Mouse (Mus musculus) embryonic facial prominence, embryonic 14.5 days (tissue): Measurements from ENCODE around the gene Eno4. TPM values are rescaled to one million over a fixed set of nuclear protein-coding genes. Genes with fewer than 3 reads are reported as not detected.
"Not testable (repeated sequence)": the region's sequence is repeated elsewhere in the genome, so short reads cannot be mapped to it uniquely, and the experiment has no call there.

Experiments used
- ATAC-seq: fragments of 200-750 bp; cut with Nextera tagmentation; 2 replicates; pipeline ENCODE4 v1.8.0; 2017; ENCODE audit warnings: low read depth, moderate number of reproducible peaks, moderate TSS enrichment
- DNase-seq: peaks from one replicate; pipeline ENCODE4 v3.0.0-alpha.2; 2015; ENCODE audit warnings: low spot score
- H3K27ac ChIP-seq: fragments of 300-500 bp; sonication (generic); replicated peaks from 2 replicates; pipeline ENCODE4 v1.5.1; 2014; ENCODE audit warnings: low read depth, mild to moderate bottlenecking, low read length, moderate library complexity
- H3K27me3 ChIP-seq: fragments of 300-500 bp; sonication (generic); replicated peaks from 2 replicates; pipeline ENCODE4 v1.6.1; 2014; ENCODE audit warnings: low read length; ENCODE audit not compliant: control insufficient read depth, insufficient read depth
- H3K36me3 ChIP-seq: fragments of 300-500 bp; sonication (generic); 2 replicates; pipeline ENCODE4 v1.6.1; 2014; ENCODE audit warnings: low read length, mixed read lengths; ENCODE audit not compliant: control insufficient read depth, insufficient read depth
- H3K4me1 ChIP-seq: fragments of 300-500 bp; sonication (generic); 2 replicates; pipeline ENCODE4 v1.6.1; 2014; ENCODE audit warnings: antibody characterized with exemption, low read length; ENCODE audit not compliant: control insufficient read depth, insufficient read depth
- H3K4me2 ChIP-seq: fragments of 300-500 bp; sonication (generic); 2 replicates; pipeline ENCODE4 v1.6.1; 2014; ENCODE audit warnings: low read depth, mild to moderate bottlenecking, low read length, moderate library complexity, mixed read lengths
- H3K4me3 ChIP-seq: fragments of 300-500 bp; sonication (generic); 2 replicates; pipeline ENCODE4 v1.5.1; 2014; ENCODE audit warnings: low read depth, mild to moderate bottlenecking, low read length
- H3K9ac ChIP-seq: fragments of 300-500 bp; sonication (generic); 2 replicates; pipeline ENCODE4 v1.6.1; 2014; ENCODE audit warnings: low read depth, mild to moderate bottlenecking, low read length, moderate library complexity, mixed read lengths
- H3K9me3 ChIP-seq: fragments of 300-500 bp; sonication (generic); 2 replicates; pipeline ENCODE4 v1.6.1; 2016; ENCODE audit warnings: low read length; ENCODE audit not compliant: control insufficient read depth
- WGBS: fragments of 180-500 bp; shearing (Covaris S2); extraction: QIAGEN DNeasy Blood & Tissue Kit; methylation state at CpG from one replicate; pipeline ENCODE4 v1.1.7; 2014; 5-methylcytosine and 5-hydroxymethylcytosine counted together
- polyA plus RNA-seq: library from polyadenylated mRNA; unstranded; fragments of >200 nt; fragmentation: Nextera tagmentation; extraction: Ambion mirVana; gene quantifications from 2 replicates; pipeline ENCODE4 v1.2.1, GENCODE M21; 2014

Eno4 gene
- 1.1 TPM in 2 replicates for polyA plus RNA-seq

- peak within 1 kb of the TSS; percentile 75 for H3K27ac ChIP-seq
- peaks cover 4% of the 10 kb centered on the region; the same call in 1 of the 2 replicates for H3K4me1 ChIP-seq
- ATAC-seq (peak; percentile 97), DNase-seq (peak; percentile 96)
- peak within 1 kb of the TSS; percentile 64 for H3K4me3 ChIP-seq
- 0 out of 2 replicates have a peak, but pooled peaks cover 3% of the 10 kb centered on the region for H3K27me3 ChIP-seq
- H3K9me3 ChIP-seq: no peaks in the 10 kb centered on the region
- no peaks in the 10 kb centered on the region for H3K36me3 ChIP-seq
- under 1% methylated on average over 52 of the region's 65 CpGs for WGBS
- peak within 1 kb of the TSS; percentile 90 for H3K4me2 ChIP-seq
- H3K9ac ChIP-seq: peak within 1 kb of the TSS; percentile 80
Observed at GRCm38 (mm10) chr19:58942841-58943828, at the start of gene Eno4, which contains the start of gene Hspa12a. Gene Eno4 (plus strand): TSS chr19:58943425. Gene Hspa12a (minus strand): TSS chr19:58943654.

GRCm38 (mm10) chr19:58896216-58896615 lies 47.0 kb upstream of the Eno4 start:
- Histone ChIP-seq H3K27ac (no peak overlapping the region), H3K4me1 (no peaks in the 10 kb centered on the region), H3K9me3 (no peaks in the 10 kb centered on the region; the same call in 1 of the 2 replicates), H3K4me3 (no peak overlapping the region), H3K36me3 (no peaks in the 10 kb centered on the region), H3K9ac (no peak overlapping the region), H3K4me2 (no peak overlapping the region), H3K27me3 (no peaks in the 10 kb centered on the region)
- DNase-seq (no peak), ATAC-seq (no peak)
- WGBS: 90% methylated on average over 2 of the region's 3 CpGs

GRCm38 (mm10) chr19:58900471-58900870 lies 42.8 kb upstream of the Eno4 start:
- DNase-seq, H3K9me3 ChIP-seq, H3K36me3 ChIP-seq, ATAC-seq, H3K9ac ChIP-seq, H3K27ac ChIP-seq, H3K4me2 ChIP-seq, H3K4me1 ChIP-seq, H3K4me3 ChIP-seq, H3K27me3 ChIP-seq: not testable (repeated sequence)
- 79% methylated on average over 10 of the region's 10 CpGs for WGBS

- no peaks in the 10 kb centered on the region; the same call in 1 of the 2 replicates for H3K9me3 ChIP-seq
- 64% methylated on average over 7 of the region's 7 CpGs for WGBS
- H3K9ac ChIP-seq: peak overlapping the region; percentile 48; the same call in 1 of the 2 replicates
- no peak for DNase-seq
- H3K4me1 ChIP-seq: no peaks in the 10 kb centered on the region
- peak overlapping the region; percentile 57 for H3K4me2 ChIP-seq
- H3K36me3 ChIP-seq: no peaks in the 10 kb centered on the region
- ATAC-seq: no peak
- H3K27ac ChIP-seq: no peak overlapping the region
- H3K27me3 ChIP-seq: no peaks in the 10 kb centered on the region; the same call in 1 of the 2 replicates
- peak overlapping the region; percentile 27 for H3K4me3 ChIP-seq
Observed at GRCm38 (mm10) chr19:58903079-58903898, 39.9 kb upstream of the Eno4 start.

GRCm38 (mm10) chr19:58903899-58904327 lies 39.3 kb upstream of the Eno4 start:
- H3K36me3 ChIP-seq: no peaks in the 10 kb centered on the region
- under 1% methylated on average over 11 of the region's 11 CpGs for WGBS
- H3K4me2 ChIP-seq: peak overlapping the region; percentile 57
- H3K9me3 ChIP-seq: no peaks in the 10 kb centered on the region
- no peak overlapping the region for H3K27ac ChIP-seq
- H3K27me3 ChIP-seq: no peaks in the 10 kb centered on the region; the same call in 1 of the 2 replicates
- H3K4me3 ChIP-seq: peak overlapping the region; percentile 27
- DNase-seq (peak; percentile 80), ATAC-seq (peak; percentile 71)
- peak overlapping the region; percentile 48; the same call in 1 of the 2 replicates for H3K9ac ChIP-seq
- H3K4me1 ChIP-seq: no peaks in the 10 kb centered on the region

- DNase-seq: no peak
- H3K9me3 ChIP-seq: no peaks in the 10 kb centered on the region
- H3K4me3 ChIP-seq: no peak overlapping the region
Observed at GRCm38 (mm10) chr19:58906685-58907084, 36.5 kb upstream of the Eno4 start.

GRCm38 (mm10) chr19:58908018-58908417 lies 35.2 kb upstream of the Eno4 start:
- no peak overlapping the region for H3K4me2 ChIP-seq
- H3K4me3 ChIP-seq: no peak overlapping the region
- no peaks in the 10 kb centered on the region; the same call in 1 of the 2 replicates for H3K27me3 ChIP-seq
- ATAC-seq (no peak), DNase-seq (no peak)
- H3K9ac ChIP-seq: no peak overlapping the region
- H3K27ac ChIP-seq: no peak overlapping the region
- no peaks in the 10 kb centered on the region for H3K9me3 ChIP-seq
- H3K36me3 ChIP-seq: no peaks in the 10 kb centered on the region
- no peaks in the 10 kb centered on the region for H3K4me1 ChIP-seq
- WGBS: 59% methylated on average over 10 of the region's 10 CpGs

More at GRCm38 (mm10) chr19:58906685-58907084, 36.5 kb upstream of the Eno4 start:
- Histone ChIP-seq H3K9ac (no peak overlapping the region), H3K4me2 (no peak overlapping the region), H3K27me3 (no peaks in the 10 kb centered on the region; the same call in 1 of the 2 replicates), H3K27ac (no peak overlapping the region), H3K4me1 (no peaks in the 10 kb centered on the region), H3K36me3 (no peaks in the 10 kb centered on the region)
- 52% methylated on average over 9 of the region's 9 CpGs for WGBS
- ATAC-seq: no peak

GRCm38 (mm10) chr19:58910941-58911368 lies 32.3 kb upstream of the Eno4 start:
- H3K4me3 ChIP-seq: peak overlapping the region; percentile 43
- no peaks in the 10 kb centered on the region for H3K9me3 ChIP-seq
- H3K4me1 ChIP-seq: no peaks in the 10 kb centered on the region
- H3K27ac ChIP-seq: no peak overlapping the region
- ATAC-seq (peak; percentile 45; the same call in 1 of the 2 replicates), DNase-seq (peak; percentile 32)
- H3K9ac ChIP-seq: peak overlapping the region; percentile 58
- no peaks in the 10 kb centered on the region for H3K36me3 ChIP-seq
- no peaks in the 10 kb centered on the region; the same call in 1 of the 2 replicates for H3K27me3 ChIP-seq
- WGBS: under 1% methylated on average over 11 of the region's 11 CpGs
- H3K4me2 ChIP-seq: peak overlapping the region; percentile 66
